Mouse (Mus musculus): ENCODE measurements around the gene Hist1h2ao.

DNA sequence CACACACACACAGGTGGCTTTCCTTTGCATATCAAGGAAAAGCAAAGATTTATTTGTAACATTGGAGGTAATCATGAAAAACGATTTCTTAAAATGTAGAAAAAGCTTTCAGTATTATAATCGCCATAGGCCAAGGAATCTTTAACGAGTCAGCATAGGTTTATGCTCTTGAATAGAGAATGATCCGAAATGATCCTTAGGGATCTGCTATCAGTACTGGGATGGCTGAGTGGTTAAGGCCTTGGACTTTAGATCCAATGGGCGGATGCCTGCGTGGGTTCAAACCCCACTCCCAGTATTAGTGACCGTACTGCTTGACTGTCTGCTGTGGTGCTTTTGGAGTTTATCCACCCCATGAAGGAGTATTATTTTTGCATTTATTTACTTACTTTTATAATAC is 14.7 kb upstream of the Hist1h2ao start:
- TF ChIP-seq CTCF (IDR thresholded peaks at IDR 0.05; ENCODE audit: low read depth) (no peak), EP300 (optimal IDR thresholded peaks at IDR 0.05) (no peak)

Data from stomach, postnatal 0 days (tissue).